Mouse (Mus musculus) hindbrain, embryonic 15.5 days (tissue): Measurements from ENCODE around the gene Ptprz1. TPM values are rescaled to one million over a fixed set of nuclear protein-coding genes. Genes with fewer than 3 reads are reported as not detected.

Experiments
- ATAC-seq: fragments of 200-750 bp; cut with Nextera tagmentation; 2 replicates; pipeline ENCODE4 v1.8.0; 2017; ENCODE audit warnings: low read depth, moderate number of reproducible peaks, moderate TSS enrichment; ENCODE audit not compliant: low FRiP score
- H3K27ac ChIP-seq: fragments of 300-500 bp; sonication (generic); replicated peaks from 2 replicates; pipeline ENCODE4 v1.5.1; 2015; ENCODE audit warnings: mild to moderate bottlenecking, inconsistent platforms
- H3K27me3 ChIP-seq: fragments of 300-500 bp; sonication (generic); 2 replicates; pipeline ENCODE4 v1.6.1; 2015; ENCODE audit warnings: control low read depth, inconsistent platforms
- H3K36me3 ChIP-seq: fragments of 300-500 bp; sonication (generic); 2 replicates; pipeline ENCODE4 v1.6.1; 2015; ENCODE audit warnings: control low read depth, inconsistent platforms
- H3K4me1 ChIP-seq: fragments of 300-500 bp; sonication (generic); replicated peaks from 2 replicates; pipeline ENCODE4 v1.6.1; 2015; ENCODE audit warnings: control low read depth, inconsistent platforms
- H3K4me2 ChIP-seq: fragments of 300-500 bp; sonication (generic); 2 replicates; pipeline ENCODE4 v1.6.1; 2015; ENCODE audit warnings: moderate library complexity, mild to moderate bottlenecking, inconsistent platforms
- H3K4me3 ChIP-seq: fragments of 300-500 bp; sonication (generic); 2 replicates; pipeline ENCODE4 v1.5.1; 2015; ENCODE audit warnings: mild to moderate bottlenecking, inconsistent platforms
- H3K9ac ChIP-seq: fragments of 300-500 bp; sonication (generic); 2 replicates; pipeline ENCODE4 v1.6.1; 2015; ENCODE audit warnings: inconsistent platforms
- H3K9me3 ChIP-seq: fragments of 300-500 bp; sonication (generic); 2 replicates; pipeline ENCODE4 v1.6.1; 2016; ENCODE audit warnings: control low read depth, inconsistent platforms
- WGBS: fragments of 180-500 bp; shearing (Covaris S2); methylation state at CpG from one replicate; pipeline ENCODE4 v1.1.7; 2015; 5-methylcytosine and 5-hydroxymethylcytosine counted together
- polyA plus RNA-seq: library from polyadenylated mRNA; unstranded; fragments of >200 nt; fragmentation: Nextera tagmentation; extraction: Ambion mirVana; gene quantifications from 2 replicates; pipeline ENCODE4 v1.2.1, GENCODE M21; 2015

Gene Ptprz1
- polyA plus RNA-seq, 1 experiment from 2014 or later, result 70.2 TPM

DNA sequence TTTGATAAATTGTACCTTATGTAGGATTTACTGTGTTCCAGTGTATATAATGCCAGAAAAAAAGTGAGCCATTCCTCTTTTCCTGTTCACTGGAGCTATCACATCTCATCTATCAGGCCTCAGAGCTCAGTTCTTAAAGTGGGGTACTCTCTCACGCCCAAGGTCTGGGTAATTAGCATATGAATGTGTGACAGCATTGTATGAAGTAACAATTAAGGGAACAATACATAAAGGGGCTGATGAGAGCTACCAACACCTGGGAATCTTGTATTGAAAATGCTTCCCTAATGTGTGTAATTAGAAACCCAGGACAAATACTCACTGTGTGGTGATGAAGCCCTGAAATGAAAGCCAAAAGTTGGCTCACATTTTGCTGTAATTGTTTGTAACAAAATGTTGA is 47.6 kb downstream of the Ptprz1 start:
- WGBS, result 8% methylated on average over 1 of the region's 1 CpGs
- ATAC-seq, result no peak
- peak overlapping the region; percentile 11; the same call in 1 of the 2 replicates for H3K27ac ChIP-seq

DNA sequence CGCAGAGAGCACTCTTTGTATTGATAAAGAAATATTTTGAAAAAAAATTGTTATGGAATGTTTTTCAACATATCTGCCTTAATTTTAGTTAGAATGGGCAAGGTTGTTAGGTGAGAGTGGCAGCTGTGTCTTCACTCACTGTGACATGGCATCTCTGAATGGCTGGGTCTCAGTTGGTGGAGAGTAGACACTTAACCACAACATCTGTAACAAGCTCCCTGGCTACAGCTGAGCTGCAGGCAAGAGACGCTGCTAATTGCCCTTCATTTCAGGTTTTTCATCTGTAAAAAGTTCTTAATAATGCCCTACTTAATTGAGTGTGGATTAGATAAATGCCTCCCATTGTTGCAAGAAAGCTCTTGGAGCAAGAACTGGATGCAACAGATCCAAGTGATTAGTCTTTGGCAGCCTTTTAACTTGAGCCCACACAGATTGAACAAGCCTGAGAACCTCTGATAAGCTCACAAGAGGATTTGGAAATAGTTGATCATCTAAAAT is 57.5 kb downstream of the Ptprz1 start:
- Histone ChIP-seq H3K27me3 (no peaks in the 10 kb centered on the region), H3K4me1 (peaks cover 11% of the 10 kb centered on the region), H3K4me3 (no peak overlapping the region), H3K4me2 (no peak overlapping the region), H3K27ac (no peak overlapping the region), H3K9me3 (no peaks in the 10 kb centered on the region), H3K9ac (no peak overlapping the region), H3K36me3 (no peaks in the 10 kb centered on the region)
- no peak for ATAC-seq
- 72% methylated on average over 2 of the region's 2 CpGs for WGBS

More for the DNA sequence above, 47.6 kb downstream of the Ptprz1 start:
- H3K4me1 ChIP-seq, result no peaks in the 10 kb centered on the region; the same call in 1 of the 2 replicates
- no peaks in the 10 kb centered on the region for H3K9me3 ChIP-seq
- H3K4me2 ChIP-seq, result no peak overlapping the region
- H3K27me3 ChIP-seq, result no peaks in the 10 kb centered on the region
- no peaks in the 10 kb centered on the region for H3K36me3 ChIP-seq
- no peak overlapping the region for H3K4me3 ChIP-seq
- H3K9ac ChIP-seq, result no peak overlapping the region

- peaks cover 31% of the 10 kb centered on the region for H3K4me1 ChIP-seq
- no peaks in the 10 kb centered on the region for H3K27me3 ChIP-seq
- H3K27ac ChIP-seq, result peak overlapping the region; percentile 28; the same call in 1 of the 2 replicates
- H3K4me2 ChIP-seq, result no peak overlapping the region
- 41% methylated on average over 4 of the region's 4 CpGs for WGBS
- no peaks in the 10 kb centered on the region for H3K9me3 ChIP-seq
- H3K36me3 ChIP-seq, result no peaks in the 10 kb centered on the region
- H3K9ac ChIP-seq, result no peak overlapping the region
- ATAC-seq, result no peak
- H3K4me3 ChIP-seq, result no peak overlapping the region
Measured at GRCm38 (mm10) chr6:22937126-22937525, 61.8 kb downstream of the Ptprz1 start.

DNA sequence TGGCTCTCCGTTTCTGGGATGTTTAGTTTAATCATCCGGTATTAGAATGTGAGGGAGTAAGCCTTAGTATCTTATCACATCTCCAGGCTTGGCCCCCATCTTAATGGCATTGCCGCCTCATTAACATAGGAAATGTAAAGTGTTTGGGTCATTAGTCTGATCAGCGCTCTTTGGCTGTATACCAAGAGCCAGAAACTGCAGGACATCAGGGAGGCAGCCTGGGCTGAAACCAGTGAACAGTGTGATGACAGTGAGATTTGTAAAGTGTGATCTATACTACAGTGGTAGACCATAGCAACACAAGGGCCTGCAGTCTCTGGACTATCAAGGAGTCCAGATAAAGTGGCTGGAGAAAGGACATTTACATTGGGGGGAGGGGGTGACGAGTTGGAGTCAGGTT is 62.2 kb downstream of the Ptprz1 start:
- Histone ChIP-seq H3K9me3 (no peaks in the 10 kb centered on the region), H3K4me3 (no peak overlapping the region), H3K9ac (no peak overlapping the region), H3K27me3 (no peaks in the 10 kb centered on the region), H3K4me2 (no peak overlapping the region), H3K36me3 (no peaks in the 10 kb centered on the region), H3K4me1 (peaks cover 31% of the 10 kb centered on the region), H3K27ac (peak overlapping the region; percentile 28; the same call in 1 of the 2 replicates)
- 41% methylated on average over 5 of the region's 5 CpGs for WGBS
- ATAC-seq, result peak; percentile 72

- no peak for ATAC-seq
- no peaks in the 10 kb centered on the region for H3K36me3 ChIP-seq
- no peak overlapping the region for H3K9ac ChIP-seq
- no peaks in the 10 kb centered on the region for H3K9me3 ChIP-seq
- H3K4me2 ChIP-seq, result no peak overlapping the region
- H3K4me3 ChIP-seq, result no peak overlapping the region
- H3K4me1 ChIP-seq, result peaks cover 16% of the 10 kb centered on the region; the same call in 1 of the 2 replicates
- H3K27ac ChIP-seq, result no peak overlapping the region
- WGBS, result 84% methylated on average over 3 of the region's 3 CpGs
- no peaks in the 10 kb centered on the region for H3K27me3 ChIP-seq
Measured at GRCm38 (mm10) chr6:22944191-22944590, 68.9 kb downstream of the Ptprz1 start.

DNA sequence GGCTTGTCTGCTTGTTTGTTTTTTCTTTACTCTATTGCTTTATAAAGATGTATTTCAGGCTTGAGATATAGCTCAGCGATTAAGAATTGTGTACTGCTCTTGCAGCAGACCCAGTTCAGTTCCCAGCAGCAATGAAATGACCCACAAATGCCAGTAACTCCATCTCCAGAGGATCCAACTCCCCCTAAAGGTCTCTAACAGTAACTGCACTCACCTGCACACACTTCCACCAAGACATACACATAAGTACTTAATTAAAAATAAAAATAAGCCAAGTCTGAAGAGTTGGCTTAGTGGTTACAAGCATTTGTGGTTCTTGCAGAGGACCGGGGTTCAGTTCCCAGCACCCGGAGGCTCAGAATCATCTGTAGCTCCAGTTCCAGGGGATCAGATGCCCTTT is 88.1 kb downstream of the Ptprz1 start:
- Histone ChIP-seq H3K9me3 (no peaks in the 10 kb centered on the region), H3K4me3 (no peak overlapping the region), H3K4me1 (no peaks in the 10 kb centered on the region), H3K4me2 (no peak overlapping the region), H3K27me3 (no peaks in the 10 kb centered on the region), H3K9ac (no peak overlapping the region), H3K36me3 (peaks cover 3% of the 10 kb centered on the region; the same call in 1 of the 2 replicates), H3K27ac (no peak overlapping the region)
- no peak for ATAC-seq
- 94% methylated on average over 3 of the region's 3 CpGs for WGBS

DNA sequence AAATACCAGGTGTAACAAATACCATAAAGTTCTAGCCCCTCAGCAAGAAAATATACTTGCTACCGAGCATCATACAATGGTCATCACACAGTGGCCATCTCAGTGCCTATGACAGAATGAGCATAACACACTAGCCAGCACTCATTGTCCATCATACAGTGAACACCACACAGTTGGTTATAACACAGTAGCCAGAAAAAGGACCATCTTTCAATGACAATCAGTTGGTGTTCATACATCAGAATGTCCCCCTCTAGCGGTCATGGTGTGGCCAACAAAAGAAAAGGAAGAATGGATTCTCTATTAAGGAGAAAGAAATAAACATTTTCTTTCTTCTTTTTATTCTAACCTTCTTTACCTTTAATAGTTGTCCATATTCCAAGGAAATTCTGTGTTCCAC is 92.8 kb downstream of the Ptprz1 start:
- no peaks in the 10 kb centered on the region for H3K9me3 ChIP-seq
- no peak overlapping the region for H3K4me2 ChIP-seq
- no peak overlapping the region for H3K4me3 ChIP-seq
- H3K27ac ChIP-seq, result no peak overlapping the region
- H3K4me1 ChIP-seq, result no peaks in the 10 kb centered on the region
- ATAC-seq, result no peak
- no peaks in the 10 kb centered on the region for H3K27me3 ChIP-seq
- peaks cover 3% of the 10 kb centered on the region; the same call in 1 of the 2 replicates for H3K36me3 ChIP-seq
- H3K9ac ChIP-seq, result no peak overlapping the region
- 47% methylated on average over 2 of the region's 2 CpGs for WGBS

- no peak overlapping the region for H3K9ac ChIP-seq
- H3K4me2 ChIP-seq, result peak overlapping the region; percentile 46
- WGBS, result 2% methylated on average over 9 of the region's 9 CpGs
- peak; percentile 71 for ATAC-seq
- peaks cover 13% of the 10 kb centered on the region for H3K36me3 ChIP-seq
- peak overlapping the region; percentile 24 for H3K4me3 ChIP-seq
- peaks cover 4% of the 10 kb centered on the region; the same call in 1 of the 2 replicates for H3K9me3 ChIP-seq
- H3K27me3 ChIP-seq, result no peaks in the 10 kb centered on the region
- H3K4me1 ChIP-seq, result no peaks in the 10 kb centered on the region
- no peak overlapping the region for H3K27ac ChIP-seq
Measured at GRCm38 (mm10) chr6:22983769-22984519, 108.6 kb downstream of the Ptprz1 start.

DNA sequence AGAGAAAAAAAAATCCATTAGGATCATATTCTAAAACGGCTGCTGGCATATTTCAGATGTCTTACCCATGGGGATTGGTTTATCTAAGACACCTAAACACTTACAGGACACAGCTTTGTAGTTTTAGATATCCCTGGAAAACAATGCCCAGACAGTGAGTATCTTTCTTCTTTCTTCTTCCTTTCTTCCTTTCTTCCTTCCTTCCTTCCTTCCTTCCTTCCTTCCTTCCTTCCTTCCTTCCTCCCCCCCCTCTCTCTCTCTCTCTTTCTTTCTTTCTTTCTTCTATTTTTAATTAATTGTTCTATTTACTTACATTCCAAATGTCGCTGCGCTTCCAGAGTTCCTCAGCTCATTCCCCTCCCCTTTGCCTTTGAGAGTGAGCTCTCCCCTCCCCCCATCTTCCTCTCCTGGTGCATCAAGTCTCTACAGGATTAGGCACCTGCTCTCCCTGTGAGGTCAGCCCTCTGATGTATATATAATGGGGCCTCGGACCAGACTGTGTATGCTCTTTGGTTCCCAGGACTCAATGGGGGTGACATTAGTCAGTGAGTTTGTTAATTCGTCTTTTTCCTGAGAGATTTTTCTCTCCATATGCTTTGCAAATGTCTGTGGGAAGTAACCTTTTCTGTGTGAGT is 109.3 kb downstream of the Ptprz1 start:
- 0 out of 2 replicates have a peak overlapping the region, but pooled peaks have one; percentile 1 for H3K9ac ChIP-seq
- 13% methylated on average over 5 of the region's 5 CpGs for WGBS
- peaks cover 4% of the 10 kb centered on the region; the same call in 1 of the 2 replicates for H3K9me3 ChIP-seq
- H3K27ac ChIP-seq, result no peak overlapping the region
- no peak overlapping the region; the same call in 1 of the 2 replicates for H3K4me3 ChIP-seq
- H3K27me3 ChIP-seq, result no peaks in the 10 kb centered on the region
- H3K4me2 ChIP-seq, result peak overlapping the region; percentile 46
- no peaks in the 10 kb centered on the region for H3K4me1 ChIP-seq
- 0 out of 2 replicates have a peak, but pooled peaks have one; percentile 42 for ATAC-seq
- H3K36me3 ChIP-seq, result peaks cover 10% of the 10 kb centered on the region

DNA sequence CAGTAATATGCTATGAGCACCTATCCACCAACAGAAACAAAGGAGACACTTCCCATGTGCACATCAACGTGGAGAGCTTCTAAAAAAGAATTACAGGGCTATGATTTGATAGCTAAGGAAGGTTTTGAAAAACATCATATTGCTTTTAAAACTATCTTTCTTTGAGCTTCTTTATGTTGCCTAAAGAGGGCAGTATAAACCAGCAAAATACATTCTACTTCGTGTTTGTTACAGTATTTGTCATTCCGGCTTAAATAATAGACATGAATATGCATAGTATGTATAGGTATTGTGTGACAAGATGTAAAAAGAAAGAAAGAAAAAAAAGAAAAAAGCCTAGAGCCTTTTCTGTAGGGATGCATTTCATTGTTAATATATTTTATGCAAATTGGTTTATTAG is 127.8 kb downstream of the Ptprz1 start:
- WGBS, result 30% methylated on average over 3 of the region's 3 CpGs
- H3K4me1 ChIP-seq, result no peaks in the 10 kb centered on the region
- ATAC-seq, result no peak
- H3K27me3 ChIP-seq, result no peaks in the 10 kb centered on the region
- H3K4me2 ChIP-seq, result no peak overlapping the region
- peaks cover 5% of the 10 kb centered on the region for H3K36me3 ChIP-seq
- no peak overlapping the region for H3K9ac ChIP-seq
- no peaks in the 10 kb centered on the region for H3K9me3 ChIP-seq
- H3K4me3 ChIP-seq, result no peak overlapping the region
- no peak overlapping the region for H3K27ac ChIP-seq

GRCm38 (mm10) chr6:23014988-23015613 is 139.8 kb downstream of the Ptprz1 start:
- Histone ChIP-seq H3K9me3 (no peaks in the 10 kb centered on the region), H3K36me3 (no peaks in the 10 kb centered on the region), H3K4me2 (no peak overlapping the region), H3K9ac (no peak overlapping the region), H3K27me3 (no peaks in the 10 kb centered on the region), H3K4me1 (no peaks in the 10 kb centered on the region), H3K27ac (no peak overlapping the region), H3K4me3 (no peak overlapping the region)
- 55% methylated on average over 4 of the region's 4 CpGs for whole genome bisulfite sequencing
- ATAC-seq, result no peak

DNA sequence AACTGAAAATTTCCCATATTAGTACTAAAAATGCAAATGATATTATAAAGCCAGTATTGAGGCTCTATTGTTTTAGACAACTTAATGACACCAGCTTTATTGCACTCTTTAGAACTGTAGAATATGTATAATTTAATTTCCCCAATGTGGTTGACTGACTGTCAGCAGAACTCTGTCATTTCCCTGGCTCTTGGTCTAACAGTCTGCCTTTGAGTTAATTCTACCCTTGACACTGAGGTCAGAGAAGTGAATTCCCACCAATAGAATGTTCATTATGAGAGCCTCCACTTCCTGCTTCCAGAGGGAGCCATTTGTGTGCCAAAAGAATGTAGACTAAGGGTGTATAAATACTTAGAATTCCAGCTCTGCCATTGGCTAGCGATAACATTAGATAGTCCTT is 152.9 kb downstream of the Ptprz1 start:
- H3K4me3 ChIP-seq, result no peak overlapping the region
- H3K4me2 ChIP-seq, result no peak overlapping the region
- peaks cover 8% of the 10 kb centered on the region; the same call in 1 of the 2 replicates for H3K36me3 ChIP-seq
- no peaks in the 10 kb centered on the region for H3K9me3 ChIP-seq
- no peaks in the 10 kb centered on the region for H3K4me1 ChIP-seq
- H3K9ac ChIP-seq, result no peak overlapping the region
- no peaks in the 10 kb centered on the region for H3K27me3 ChIP-seq
- no peak for ATAC-seq
- WGBS, result 91% methylated on average over 1 of the region's 1 CpGs
- H3K27ac ChIP-seq, result no peak overlapping the region
